Mouse (Mus musculus): ENCODE results near the gene Paqr3.

- TF ChIP-seq EP300 (optimal IDR thresholded peaks at IDR 0.05) (no peak), CTCF (IDR thresholded peaks at IDR 0.05; ENCODE audit: low read depth) (no peak)
Observed at GRCm38 (mm10) chr5:97045260-97045659, 66.1 kb downstream of the Paqr3 start.

All from stomach, postnatal 0 days (tissue).